Mouse (Mus musculus): ENCODE results near the gene Fads3. TPM values are rescaled to one million over a fixed set of nuclear protein-coding genes. Genes with fewer than 3 reads are reported as not detected.
A peak's percentile ranks its signal among the peaks of the same experiment; 100 is the strongest.

Gene Fads3
- total and polyA plus RNA-seq, 3 experiments, result 20.1 to 48.8 (median 41.8) TPM

- H3K27me3 ChIP-seq (ENCODE audit: insufficient read depth, low read length), result no peaks in the 10 kb centered on the region
- no peaks in the 10 kb centered on the region for H3K9me3 ChIP-seq (replicated peaks)
- no peak for TF ChIP-seq TAL1 (conservative IDR thresholded peaks at IDR 0.05; ENCODE audit: low read depth, low read length)
- TF ChIP-seq GATA2 (IDR thresholded peaks at IDR 0.05; ENCODE audit: borderline replicate concordance, low read depth, low read length), result no peak
- TF ChIP-seq POLR2AphosphoS5 (IDR thresholded peaks at IDR 0.05; ENCODE audit: insufficient replicate concordance, low read depth, low read length), result no peak
- TF ChIP-seq GATA1 (IDR thresholded peaks at IDR 0.05; ENCODE audit: borderline replicate concordance, low read length), result no peak
- ATAC-seq (ENCODE audit: extremely low read depth, insufficient number of reproducible peaks, low FRiP score, poor library complexity, severe bottlenecking) (no peak), DNase-seq (ENCODE audit: low spot score) (no peak)
- peaks cover 66% of the 10 kb centered on the region for H3K36me3 ChIP-seq (replicated peaks)
- no peak overlapping the region for H3K4me3 ChIP-seq (ENCODE audit: low read depth, low read length)
- peaks cover 25% of the 10 kb centered on the region for H3K4me1 ChIP-seq (ENCODE audit: insufficient read depth, low read depth, low read length)
Observed at GRCm38 (mm10) chr19:10029746-10030145, 11.6 kb upstream of the Fads3 start.

DNA sequence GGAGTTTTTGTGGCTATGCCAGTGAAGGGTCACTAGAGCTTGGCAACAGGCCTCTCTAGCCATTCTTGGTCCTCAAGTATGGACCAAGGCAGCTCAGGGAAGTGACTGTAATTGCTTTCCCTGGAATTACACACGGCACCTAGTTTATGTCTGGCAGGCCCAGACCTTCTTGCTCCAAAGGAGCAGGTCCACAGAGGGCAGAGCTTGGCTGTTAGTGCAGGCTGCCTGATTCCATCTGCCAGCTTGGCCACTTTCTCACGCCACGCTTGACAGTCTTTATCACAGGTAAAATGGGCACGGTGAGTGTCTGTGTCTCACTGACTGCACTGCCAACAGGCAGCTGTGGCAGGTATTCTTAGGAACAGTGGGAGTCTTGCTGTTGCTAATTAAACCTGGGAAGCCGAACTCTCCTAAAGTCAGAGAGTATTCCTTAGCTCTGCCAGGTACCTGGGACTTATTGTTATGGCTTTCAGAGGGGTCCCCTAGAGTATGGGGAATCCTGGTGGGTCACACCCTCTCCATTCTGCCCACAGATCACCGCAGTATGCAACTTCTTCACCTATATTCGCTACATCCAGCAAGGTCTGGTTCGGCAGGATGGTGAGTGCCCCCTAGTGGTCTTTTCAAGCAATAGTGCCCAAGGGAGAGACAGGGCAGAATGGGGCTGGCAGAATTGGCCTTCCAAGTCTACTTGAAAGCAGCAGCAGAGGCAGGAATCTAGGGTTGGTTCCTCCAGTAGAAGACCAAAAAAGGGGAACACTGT is 8.0 kb upstream of the Fads3 start:
- peak; percentile 55 for DNase-seq (ENCODE audit: low spot score)
- no peaks in the 10 kb centered on the region for H3K9me3 ChIP-seq (replicated peaks)
- peaks cover 36% of the 10 kb centered on the region for H3K4me1 ChIP-seq (ENCODE audit: insufficient read depth, low read depth, low read length)
- H3K36me3 ChIP-seq (replicated peaks), result peaks cover 49% of the 10 kb centered on the region
- no peak overlapping the region for H3K4me3 ChIP-seq (ENCODE audit: low read depth, low read length)
- TF ChIP-seq GATA2 (IDR thresholded peaks at IDR 0.05; ENCODE audit: borderline replicate concordance, low read depth, low read length), result no peak
- peak; percentile 87 for TF ChIP-seq CTCF (IDR thresholded peaks at IDR 0.05; ENCODE audit: low read depth, low read length)
- ATAC-seq (ENCODE audit: extremely low read depth, insufficient number of reproducible peaks, low FRiP score, poor library complexity, severe bottlenecking), result no peak
- H3K27me3 ChIP-seq (ENCODE audit: insufficient read depth, low read length), result no peaks in the 10 kb centered on the region

- Histone ChIP-seq H3K9me3 (replicated peaks) (no peaks in the 10 kb centered on the region), H3K27me3 (ENCODE audit: insufficient read depth, low read length) (no peaks in the 10 kb centered on the region), H3K4me1 (ENCODE audit: insufficient read depth, low read depth, low read length) (peaks cover 40% of the 10 kb centered on the region), H3K36me3 (replicated peaks) (peaks cover 42% of the 10 kb centered on the region), H3K4me3 (ENCODE audit: low read depth, low read length) (no peak overlapping the region)
- ATAC-seq (ENCODE audit: extremely low read depth, insufficient number of reproducible peaks, low FRiP score, poor library complexity, severe bottlenecking) (no peak), DNase-seq (ENCODE audit: low spot score) (no peak)
- TF ChIP-seq TAL1 (conservative IDR thresholded peaks at IDR 0.05; ENCODE audit: low read depth, low read length) (no peak), POLR2AphosphoS5 (IDR thresholded peaks at IDR 0.05; ENCODE audit: insufficient replicate concordance, low read depth, low read length) (no peak), CTCF (IDR thresholded peaks at IDR 0.05; ENCODE audit: low read depth, low read length) (no peak), GATA1 (IDR thresholded peaks at IDR 0.05; ENCODE audit: borderline replicate concordance, low read length) (no peak), GATA2 (IDR thresholded peaks at IDR 0.05; ENCODE audit: borderline replicate concordance, low read depth, low read length) (no peak)
Observed at GRCm38 (mm10) chr19:10034356-10034755, 7.0 kb upstream of the Fads3 start.

DNA sequence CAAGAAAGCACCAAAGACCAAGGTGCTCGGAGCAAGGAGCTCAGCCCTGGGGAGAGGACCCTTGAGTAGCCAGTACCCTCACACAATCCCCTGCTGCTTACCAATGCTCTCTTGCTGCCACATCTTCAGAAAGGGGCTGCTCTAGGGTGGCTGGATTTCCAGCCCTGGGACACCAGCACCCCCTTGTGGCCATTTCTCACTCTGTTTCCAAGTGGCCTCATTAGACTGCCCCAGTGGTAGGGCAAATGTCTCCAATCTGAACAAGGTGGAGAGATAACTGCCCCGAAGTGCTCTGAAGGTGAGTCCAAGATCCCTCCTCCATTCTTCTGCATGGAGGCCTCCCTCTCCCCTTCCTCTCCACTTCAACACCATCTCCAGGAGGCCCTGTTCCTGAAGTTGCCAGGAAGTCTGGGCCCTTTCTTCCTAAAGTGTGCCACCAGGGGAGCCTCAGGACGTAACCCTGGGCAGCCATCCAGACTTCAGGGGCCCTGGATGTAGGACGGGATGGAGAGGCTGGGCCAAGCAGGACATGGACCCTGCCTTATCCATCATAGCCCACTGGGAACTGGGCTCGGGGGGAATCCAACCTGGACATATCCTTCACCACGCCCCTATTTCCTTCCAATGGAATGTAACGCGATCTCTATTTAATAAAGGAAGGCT is 6.5 kb upstream of the Fads3 start:
- Histone ChIP-seq H3K4me1 (ENCODE audit: insufficient read depth, low read depth, low read length) (peaks cover 46% of the 10 kb centered on the region), H3K9me3 (replicated peaks) (no peaks in the 10 kb centered on the region), H3K36me3 (replicated peaks) (peaks cover 37% of the 10 kb centered on the region), H3K27me3 (ENCODE audit: insufficient read depth, low read length) (no peaks in the 10 kb centered on the region), H3K4me3 (ENCODE audit: low read depth, low read length) (no peak overlapping the region)
- DNase-seq (ENCODE audit: low spot score), result peak; percentile 70
- peak; percentile 86 for TF ChIP-seq CTCF (IDR thresholded peaks at IDR 0.05; ENCODE audit: low read depth, low read length)
- TF ChIP-seq TAL1 (conservative IDR thresholded peaks at IDR 0.05; ENCODE audit: low read depth, low read length), result no peak
- ATAC-seq (ENCODE audit: extremely low read depth, insufficient number of reproducible peaks, low FRiP score, poor library complexity, severe bottlenecking), result no peak

GRCm38 (mm10) chr19:10037534-10037933 is 3.8 kb upstream of the Fads3 start:
- no peak for ATAC-seq (ENCODE audit: extremely low read depth, insufficient number of reproducible peaks, low FRiP score, poor library complexity, severe bottlenecking)
- Histone ChIP-seq H3K27me3 (ENCODE audit: insufficient read depth, low read length) (no peaks in the 10 kb centered on the region), H3K36me3 (replicated peaks) (peaks cover 25% of the 10 kb centered on the region), H3K4me1 (ENCODE audit: insufficient read depth, low read depth, low read length) (peaks cover 65% of the 10 kb centered on the region), H3K9me3 (replicated peaks) (no peaks in the 10 kb centered on the region), H3K4me3 (ENCODE audit: low read depth, low read length) (no peak overlapping the region)
- DNase-seq (ENCODE audit: low spot score), result no peak
- no peak for TF ChIP-seq TAL1 (conservative IDR thresholded peaks at IDR 0.05; ENCODE audit: low read depth, low read length)
- TF ChIP-seq POLR2AphosphoS5 (IDR thresholded peaks at IDR 0.05; ENCODE audit: insufficient replicate concordance, low read depth, low read length), result no peak
- no peak for TF ChIP-seq GATA2 (IDR thresholded peaks at IDR 0.05; ENCODE audit: borderline replicate concordance, low read depth, low read length)
- TF ChIP-seq CTCF (IDR thresholded peaks at IDR 0.05; ENCODE audit: low read depth, low read length), result no peak
- TF ChIP-seq GATA1 (IDR thresholded peaks at IDR 0.05; ENCODE audit: borderline replicate concordance, low read length), result no peak

DNA sequence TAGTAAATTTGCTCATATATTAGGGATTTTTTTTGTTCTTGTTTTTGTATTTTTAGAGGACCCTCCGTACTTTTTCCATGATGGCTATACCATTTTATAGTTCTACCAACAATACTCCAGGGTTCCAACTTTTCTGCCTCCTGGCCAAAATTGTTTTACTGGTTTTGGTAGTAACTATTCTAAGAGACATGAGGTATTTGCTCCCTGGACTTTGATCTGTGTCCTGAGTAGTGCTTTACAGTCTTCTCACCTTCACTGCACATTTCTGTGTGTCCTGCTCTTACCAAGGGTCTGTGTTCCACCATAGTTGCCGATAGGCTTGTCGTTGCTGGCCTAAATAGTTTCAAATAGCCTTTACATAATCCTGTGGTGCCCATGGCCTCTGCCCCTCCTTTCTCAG is 3.0 kb upstream of the Fads3 start:
- no peak for ATAC-seq (ENCODE audit: extremely low read depth, insufficient number of reproducible peaks, low FRiP score, poor library complexity, severe bottlenecking)
- peaks cover 74% of the 10 kb centered on the region for H3K4me1 ChIP-seq (ENCODE audit: insufficient read depth, low read depth, low read length)
- DNase-seq (ENCODE audit: low spot score), result no peak
- H3K36me3 ChIP-seq (replicated peaks), result peaks cover 22% of the 10 kb centered on the region
- TF ChIP-seq GATA2 (IDR thresholded peaks at IDR 0.05; ENCODE audit: borderline replicate concordance, low read depth, low read length) (no peak), TAL1 (conservative IDR thresholded peaks at IDR 0.05; ENCODE audit: low read depth, low read length) (no peak), POLR2AphosphoS5 (IDR thresholded peaks at IDR 0.05; ENCODE audit: insufficient replicate concordance, low read depth, low read length) (no peak), CTCF (IDR thresholded peaks at IDR 0.05; ENCODE audit: low read depth, low read length) (no peak), GATA1 (IDR thresholded peaks at IDR 0.05; ENCODE audit: borderline replicate concordance, low read length) (no peak)
- no peak overlapping the region for H3K4me3 ChIP-seq (ENCODE audit: low read depth, low read length)
- H3K27me3 ChIP-seq (ENCODE audit: insufficient read depth, low read length), result no peaks in the 10 kb centered on the region
- H3K9me3 ChIP-seq (replicated peaks), result no peaks in the 10 kb centered on the region
